Mouse (Mus musculus): ENCODE results near the gene Strip2. TPM values are rescaled to one million over a fixed set of nuclear protein-coding genes. Genes with fewer than 3 reads are reported as not detected.
A peak's percentile ranks its signal among the peaks of the same experiment; 100 is the strongest.

Gene Strip2
- polyA plus RNA-seq (2015; fragmentation: Nextera tagmentation; extraction: Ambion mirVana) = 0.46 and 0.63 TPM in 2 replicates

- H3K4me3 ChIP-seq (ENCODE audit: low read depth, low read length) = peak within 1 kb of the TSS; percentile 77
- H3K27ac ChIP-seq (ENCODE audit: low read depth, low read length) = no peak within 1 kb of the TSS
- peak; percentile 94 for ATAC-seq
- peaks cover 11% of the 10 kb centered on the region; the same call in 1 of the 2 replicates for H3K27me3 ChIP-seq (replicated peaks; ENCODE audit: control insufficient read depth, insufficient read depth, low read length)
- H3K9ac ChIP-seq (ENCODE audit: low read depth, low read length) = peak within 1 kb of the TSS; percentile 52
- H3K9me3 ChIP-seq (ENCODE audit: control insufficient read depth) = no peaks in the 10 kb centered on the region
- peak within 1 kb of the TSS; percentile 98 for H3K4me2 ChIP-seq (replicated peaks; ENCODE audit: low read depth)
- under 1% methylated on average over 67 of the region's 67 CpGs for WGBS
- no peaks in the 10 kb centered on the region for H3K4me1 ChIP-seq (replicated peaks; ENCODE audit: control insufficient read depth, insufficient read depth, low read length)
- H3K36me3 ChIP-seq (ENCODE audit: control insufficient read depth, insufficient read depth) = no peaks in the 10 kb centered on the region; the same call in 1 of the 2 replicates
- no peak for TF ChIP-seq CTCF (IDR thresholded peaks at IDR 0.05; ENCODE audit: low read depth)
These were observed at the start of gene Strip2 for GRCm38 (mm10) chr6:29916530-29917382. Strip2 (plus strand) TSS chr6:29917012.

- WGBS = 53% methylated on average over 2 of the region's 2 CpGs
- H3K9ac ChIP-seq (ENCODE audit: low read depth, low read length) = no peak overlapping the region
- no peak for TF ChIP-seq CTCF (IDR thresholded peaks at IDR 0.05; ENCODE audit: low read depth)
- 0 out of 2 replicates have a peak, but pooled peaks cover 2% of the 10 kb centered on the region for H3K4me1 ChIP-seq (replicated peaks; ENCODE audit: control insufficient read depth, insufficient read depth, low read length)
- H3K9me3 ChIP-seq (ENCODE audit: control insufficient read depth) = no peaks in the 10 kb centered on the region
- H3K4me2 ChIP-seq (replicated peaks; ENCODE audit: low read depth) = no peak overlapping the region
- ATAC-seq = no peak
- H3K27ac ChIP-seq (ENCODE audit: low read depth, low read length) = peak overlapping the region; percentile 41; the same call in 1 of the 2 replicates
- H3K4me3 ChIP-seq (ENCODE audit: low read depth, low read length) = no peak overlapping the region
- H3K27me3 ChIP-seq (replicated peaks; ENCODE audit: control insufficient read depth, insufficient read depth, low read length) = no peaks in the 10 kb centered on the region
- peaks cover 15% of the 10 kb centered on the region for H3K36me3 ChIP-seq (ENCODE audit: control insufficient read depth, insufficient read depth)
These were observed 48.4 kb upstream of the Strip2 start for GRCm38 (mm10) chr6:29868341-29868895.

- H3K27ac ChIP-seq (ENCODE audit: low read depth, low read length) = no peak overlapping the region
- no peak for ATAC-seq
- H3K4me3 ChIP-seq (ENCODE audit: low read depth, low read length) = no peak overlapping the region
- H3K9me3 ChIP-seq (ENCODE audit: control insufficient read depth) = no peaks in the 10 kb centered on the region
- no peak overlapping the region for H3K9ac ChIP-seq (ENCODE audit: low read depth, low read length)
- 55% methylated on average over 2 of the region's 2 CpGs for WGBS
- H3K4me2 ChIP-seq (replicated peaks; ENCODE audit: low read depth) = no peak overlapping the region
- no peak for TF ChIP-seq CTCF (IDR thresholded peaks at IDR 0.05; ENCODE audit: low read depth)
- H3K27me3 ChIP-seq (replicated peaks; ENCODE audit: control insufficient read depth, insufficient read depth, low read length) = no peaks in the 10 kb centered on the region
- H3K36me3 ChIP-seq (ENCODE audit: control insufficient read depth, insufficient read depth) = peaks cover 32% of the 10 kb centered on the region
- no peaks in the 10 kb centered on the region for H3K4me1 ChIP-seq (replicated peaks; ENCODE audit: control insufficient read depth, insufficient read depth, low read length)
These were observed 43.2 kb upstream of the Strip2 start for GRCm38 (mm10) chr6:29873654-29874053.

- no peak for TF ChIP-seq CTCF (IDR thresholded peaks at IDR 0.05; ENCODE audit: low read depth)
- H3K27ac ChIP-seq (ENCODE audit: low read depth, low read length) = no peak overlapping the region
- no peak for ATAC-seq
- peaks cover 47% of the 10 kb centered on the region for H3K36me3 ChIP-seq (ENCODE audit: control insufficient read depth, insufficient read depth)
- no peak overlapping the region for H3K9ac ChIP-seq (ENCODE audit: low read depth, low read length)
- no peak overlapping the region for H3K4me2 ChIP-seq (replicated peaks; ENCODE audit: low read depth)
- no peaks in the 10 kb centered on the region for H3K9me3 ChIP-seq (ENCODE audit: control insufficient read depth)
- H3K4me1 ChIP-seq (replicated peaks; ENCODE audit: control insufficient read depth, insufficient read depth, low read length) = no peaks in the 10 kb centered on the region
- 89% methylated on average over 5 of the region's 5 CpGs for WGBS
- H3K4me3 ChIP-seq (ENCODE audit: low read depth, low read length) = no peak overlapping the region
- H3K27me3 ChIP-seq (replicated peaks; ENCODE audit: control insufficient read depth, insufficient read depth, low read length) = no peaks in the 10 kb centered on the region
These were observed 41.2 kb upstream of the Strip2 start for GRCm38 (mm10) chr6:29875576-29875975.

- H3K9ac ChIP-seq (ENCODE audit: low read depth, low read length) = no peak overlapping the region
- no peaks in the 10 kb centered on the region for H3K4me1 ChIP-seq (replicated peaks; ENCODE audit: control insufficient read depth, insufficient read depth, low read length)
- peaks cover 46% of the 10 kb centered on the region for H3K36me3 ChIP-seq (ENCODE audit: control insufficient read depth, insufficient read depth)
- H3K4me3 ChIP-seq (ENCODE audit: low read depth, low read length) = no peak overlapping the region
- H3K27ac ChIP-seq (ENCODE audit: low read depth, low read length) = no peak overlapping the region
- H3K27me3 ChIP-seq (replicated peaks; ENCODE audit: control insufficient read depth, insufficient read depth, low read length) = no peaks in the 10 kb centered on the region
- no peak overlapping the region for H3K4me2 ChIP-seq (replicated peaks; ENCODE audit: low read depth)
- WGBS = 76% methylated on average over 4 of the region's 4 CpGs
- H3K9me3 ChIP-seq (ENCODE audit: control insufficient read depth) = no peaks in the 10 kb centered on the region
- no peak for ATAC-seq
- no peak for TF ChIP-seq CTCF (IDR thresholded peaks at IDR 0.05; ENCODE audit: low read depth)
These were observed 40.0 kb upstream of the Strip2 start for GRCm38 (mm10) chr6:29876782-29877181.

- H3K4me1 ChIP-seq (replicated peaks; ENCODE audit: control insufficient read depth, insufficient read depth, low read length) = no peaks in the 10 kb centered on the region
- H3K4me2 ChIP-seq (replicated peaks; ENCODE audit: low read depth) = no peak overlapping the region
- ATAC-seq = no peak
- no peak overlapping the region for H3K4me3 ChIP-seq (ENCODE audit: low read depth, low read length)
- no peak overlapping the region for H3K27ac ChIP-seq (ENCODE audit: low read depth, low read length)
- peaks cover 52% of the 10 kb centered on the region for H3K36me3 ChIP-seq (ENCODE audit: control insufficient read depth, insufficient read depth)
- no peaks in the 10 kb centered on the region for H3K27me3 ChIP-seq (replicated peaks; ENCODE audit: control insufficient read depth, insufficient read depth, low read length)
- no peak overlapping the region for H3K9ac ChIP-seq (ENCODE audit: low read depth, low read length)
- TF ChIP-seq CTCF (IDR thresholded peaks at IDR 0.05; ENCODE audit: low read depth) = no peak
- H3K9me3 ChIP-seq (ENCODE audit: control insufficient read depth) = no peaks in the 10 kb centered on the region
These were observed 37.2 kb upstream of the Strip2 start for GRCm38 (mm10) chr6:29879579-29879978.

Measured in intestine, postnatal 0 days (tissue).